Mouse (Mus musculus): ENCODE data around the gene Slc9a3r1. TPM values are rescaled to one million over a fixed set of nuclear protein-coding genes. Genes with fewer than 3 reads are reported as not detected.

Slc9a3r1 gene
- polyA plus RNA-seq, 2 experiments, result 41.4 to 49.6 TPM

- no peaks in the 10 kb centered on the region for H3K27me3 ChIP-seq (ENCODE audit: control insufficient read depth, insufficient read depth, low read length)
- H3K27ac ChIP-seq, result no peak overlapping the region
- no peaks in the 10 kb centered on the region for H3K9me3 ChIP-seq (ENCODE audit: control insufficient read depth, low read length)
- H3K4me3 ChIP-seq (ENCODE audit: insufficient read depth in 1 of 2, low read depth in 2 of 2, low read length in 2 of 2), result no peak overlapping the region
- DNase-seq (ENCODE audit: low read depth in 3 of 3, low spot score in 3 of 3) (no peak), ATAC-seq (ENCODE audit: insufficient read depth) (no peak)
- H3K9ac ChIP-seq (replicated peaks), result no peak overlapping the region
- H3K4me2 ChIP-seq (ENCODE audit: low read depth), result peak overlapping the region; percentile 6
- TF ChIP-seq CTCF (IDR thresholded peaks at IDR 0.05; ENCODE audit: low read depth) (no peak), EP300 (IDR thresholded peaks at IDR 0.05; ENCODE audit: low read depth) (no peak)
- H3K4me1 ChIP-seq (replicated peaks; ENCODE audit: control insufficient read depth in 2 of 2, insufficient read depth in 2 of 2, low read length in 1 of 2), result peaks cover 12 to 16% of the 10 kb centered on the region in 2 experiments
- WGBS (ENCODE audit: insufficient replicate concordance), result 8% methylated on average over 12 of the region's 12 CpGs
- H3K36me3 ChIP-seq (replicated peaks; ENCODE audit: control insufficient read depth, insufficient read depth, low read depth), result no peaks in the 10 kb centered on the region
Observed at GRCm38 (mm10) chr11:115157933-115158719, 5.0 kb upstream of the Slc9a3r1 start.

GRCm38 (mm10) chr11:115160016-115160797 lies 2.9 kb upstream of the Slc9a3r1 start:
- Histone ChIP-seq H3K4me2 (ENCODE audit: low read depth) (no peak overlapping the region), H3K9me3 (ENCODE audit: control insufficient read depth, low read length) (no peaks in the 10 kb centered on the region), H3K27me3 (ENCODE audit: control insufficient read depth, insufficient read depth, low read length) (peaks cover 5% of the 10 kb centered on the region), H3K36me3 (replicated peaks; ENCODE audit: control insufficient read depth, insufficient read depth, low read depth) (no peaks in the 10 kb centered on the region), H3K27ac (no peak overlapping the region), H3K4me3 (ENCODE audit: insufficient read depth in 1 of 2, low read depth in 2 of 2, low read length in 2 of 2) (no peak overlapping the region), H3K9ac (replicated peaks) (no peak overlapping the region), H3K4me1 (replicated peaks; ENCODE audit: control insufficient read depth in 2 of 2, insufficient read depth in 2 of 2, low read length in 1 of 2) (peaks cover 12 to 22% of the 10 kb centered on the region in 2 experiments)
- no peak for ATAC-seq (ENCODE audit: insufficient read depth)
- peak; percentile 93 for TF ChIP-seq CTCF (IDR thresholded peaks at IDR 0.05; ENCODE audit: low read depth)
- TF ChIP-seq EP300 (IDR thresholded peaks at IDR 0.05; ENCODE audit: low read depth), result no peak
- 52% methylated on average over 11 of the region's 11 CpGs for WGBS (ENCODE audit: insufficient replicate concordance)
- no peak for DNase-seq (ENCODE audit: low read depth in 3 of 3, low spot score in 3 of 3)

GRCm38 (mm10) chr11:115160883-115161577 lies 2.1 kb upstream of the Slc9a3r1 start:
- ATAC-seq (ENCODE audit: insufficient read depth) (no peak), DNase-seq (ENCODE audit: low read depth in 3 of 3, low spot score in 3 of 3) (peak in 1 of 3 experiments; percentile 61)
- Histone ChIP-seq H3K9ac (replicated peaks) (no peak overlapping the region), H3K9me3 (ENCODE audit: control insufficient read depth, low read length) (no peaks in the 10 kb centered on the region), H3K4me3 (ENCODE audit: insufficient read depth in 1 of 2, low read depth in 2 of 2, low read length in 2 of 2) (no peak overlapping the region), H3K27me3 (ENCODE audit: control insufficient read depth, insufficient read depth, low read length) (peaks cover 5% of the 10 kb centered on the region), H3K4me1 (replicated peaks; ENCODE audit: control insufficient read depth in 2 of 2, insufficient read depth in 2 of 2, low read length in 1 of 2) (peaks cover 12 to 22% of the 10 kb centered on the region in 2 experiments), H3K4me2 (ENCODE audit: low read depth) (peak overlapping the region; percentile 18; the same call in 1 of the 2 replicates), H3K27ac (no peak overlapping the region), H3K36me3 (replicated peaks; ENCODE audit: control insufficient read depth, insufficient read depth, low read depth) (no peaks in the 10 kb centered on the region)
- 20% methylated on average over 10 of the region's 10 CpGs for WGBS (ENCODE audit: insufficient replicate concordance)
- no peak for TF ChIP-seq EP300 (IDR thresholded peaks at IDR 0.05; ENCODE audit: low read depth)
- peak; percentile 94 for TF ChIP-seq CTCF (IDR thresholded peaks at IDR 0.05; ENCODE audit: low read depth)

- H3K9ac ChIP-seq (replicated peaks), result no peak overlapping the region
- 9% methylated on average over 9 of the region's 9 CpGs for WGBS (ENCODE audit: insufficient replicate concordance)
- no peak overlapping the region; the same call in 1 of the 2 replicates for H3K27ac ChIP-seq
- H3K9me3 ChIP-seq (ENCODE audit: control insufficient read depth, low read length), result no peaks in the 10 kb centered on the region
- DNase-seq (ENCODE audit: low read depth in 3 of 3, low spot score in 3 of 3) (no peak), ATAC-seq (ENCODE audit: insufficient read depth) (no peak)
- no peaks in the 10 kb centered on the region for H3K36me3 ChIP-seq (replicated peaks; ENCODE audit: control insufficient read depth, insufficient read depth, low read depth)
- H3K4me3 ChIP-seq (ENCODE audit: insufficient read depth in 1 of 2, low read depth in 2 of 2, low read length in 2 of 2), result no peak overlapping the region
- TF ChIP-seq CTCF (IDR thresholded peaks at IDR 0.05; ENCODE audit: low read depth), result no peak
- TF ChIP-seq EP300 (IDR thresholded peaks at IDR 0.05; ENCODE audit: low read depth), result no peak
- peaks cover 12 to 22% of the 10 kb centered on the region in 2 experiments for H3K4me1 ChIP-seq (replicated peaks; ENCODE audit: control insufficient read depth in 2 of 2, insufficient read depth in 2 of 2, low read length in 1 of 2)
- peak overlapping the region; percentile 18; the same call in 1 of the 2 replicates for H3K4me2 ChIP-seq (ENCODE audit: low read depth)
- H3K27me3 ChIP-seq (ENCODE audit: control insufficient read depth, insufficient read depth, low read length), result peaks cover 5% of the 10 kb centered on the region
Observed at GRCm38 (mm10) chr11:115161578-115162204, 1.4 kb upstream of the Slc9a3r1 start.

All from liver, embryonic 14.5 days (tissue).